Mouse (Mus musculus) midbrain, embryonic 10.5 days (tissue): ENCODE results near the gene Dennd4c. TPM values are rescaled to one million over a fixed set of nuclear protein-coding genes. Genes with fewer than 3 reads are reported as not detected.
"Not testable (repeated sequence)": the region's sequence is repeated elsewhere in the genome, so short reads cannot be mapped to it uniquely, and the experiment has no call there.

Experiments used
- DNase-seq: peaks from one replicate; pipeline ENCODE4 v3.0.0-alpha.2; 2017; ENCODE audit warnings: low spot score
- H3K27ac ChIP-seq: fragments of 300-500 bp; sonication (generic); replicated peaks from 2 replicates; pipeline ENCODE4 v1.5.1; 2016; ENCODE audit warnings: mild to moderate bottlenecking
- H3K27me3 ChIP-seq: fragments of 300-500 bp; sonication (generic); 2 replicates; pipeline ENCODE4 v1.6.1; 2016; ENCODE audit warnings: low read depth, mild to moderate bottlenecking; ENCODE audit not compliant: poor library complexity, severe bottlenecking
- H3K36me3 ChIP-seq: fragments of 300-500 bp; sonication (generic); 2 replicates; pipeline ENCODE4 v1.6.1; 2016; ENCODE audit warnings: mild to moderate bottlenecking, moderate library complexity
- H3K4me1 ChIP-seq: fragments of 300-500 bp; sonication (generic); 2 replicates; pipeline ENCODE4 v1.6.1; 2016
- H3K4me3 ChIP-seq: fragments of 300-500 bp; sonication (generic); 2 replicates; pipeline ENCODE4 v1.5.1; 2016; ENCODE audit warnings: mild to moderate bottlenecking, moderate library complexity
- H3K9me3 ChIP-seq: fragments of 300-500 bp; sonication (generic); replicated peaks from 2 replicates; pipeline ENCODE4 v1.6.1; 2016; ENCODE audit warnings: mild to moderate bottlenecking
- WGBS: fragments of 180-500 bp; shearing (Covaris S2); methylation state at CpG from one replicate; pipeline ENCODE4 v1.1.7; 2016; 5-methylcytosine and 5-hydroxymethylcytosine counted together
- polyA plus RNA-seq: library from polyadenylated mRNA; unstranded; fragments of >200 nt; fragmentation: Nextera tagmentation; extraction: Ambion mirVana; gene quantifications from 2 replicates; pipeline ENCODE4 v1.2.1, GENCODE M21; 2016

Dennd4c gene
- polyA plus RNA-seq, 1 experiment from 2014 or later, result 4.2 TPM

DNA sequence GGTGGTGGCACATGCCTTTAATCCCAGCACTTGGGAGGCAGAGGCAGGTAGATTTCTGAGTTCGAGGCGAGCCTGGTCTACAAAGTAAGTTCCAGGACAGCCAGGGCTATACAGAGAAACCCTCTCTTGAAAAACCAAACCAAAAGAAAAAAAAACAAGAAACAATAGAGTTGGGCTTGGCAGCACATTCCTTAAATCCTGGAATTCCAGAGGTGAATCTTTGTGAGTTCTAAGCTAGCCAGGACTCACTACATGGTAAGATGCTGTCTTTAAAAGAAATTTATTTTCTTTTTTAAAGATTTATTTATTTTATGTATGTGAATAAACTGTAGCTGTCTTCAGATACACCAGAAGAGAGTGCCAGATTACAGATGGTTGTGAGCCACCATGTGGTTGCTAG, 92.8 kb downstream of the Dennd4c start:
- H3K36me3 ChIP-seq, result peaks cover 77% of the 10 kb centered on the region
- not testable (repeated sequence) for H3K9me3 ChIP-seq, H3K4me1 ChIP-seq, DNase-seq, H3K27me3 ChIP-seq, H3K4me3 ChIP-seq, H3K27ac ChIP-seq
- WGBS, result 95% methylated on average over 2 of the region's 2 CpGs

DNA sequence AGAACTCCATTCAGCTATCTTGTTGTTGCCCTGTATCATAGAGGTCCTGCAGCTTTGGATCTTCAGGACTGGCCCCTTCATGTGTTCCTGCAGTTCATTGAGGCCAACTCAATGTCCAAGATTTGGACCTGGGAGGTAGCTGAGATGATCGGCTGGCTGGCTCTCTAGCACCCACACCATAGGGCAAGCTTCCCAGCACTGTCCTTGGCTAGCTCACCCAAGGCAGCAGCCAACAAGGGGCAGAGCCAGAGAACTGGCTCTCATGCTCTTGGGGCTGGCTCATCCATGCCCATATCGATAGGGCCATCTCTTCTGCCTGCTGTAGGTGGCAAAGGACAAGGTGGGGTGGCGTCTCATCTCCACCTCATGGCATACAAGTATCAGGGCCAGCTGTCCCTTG, 97.0 kb downstream of the Dennd4c start:
- no peak for DNase-seq
- 95% methylated on average over 3 of the region's 3 CpGs for WGBS
- H3K36me3 ChIP-seq, result peaks cover 74% of the 10 kb centered on the region

DNA sequence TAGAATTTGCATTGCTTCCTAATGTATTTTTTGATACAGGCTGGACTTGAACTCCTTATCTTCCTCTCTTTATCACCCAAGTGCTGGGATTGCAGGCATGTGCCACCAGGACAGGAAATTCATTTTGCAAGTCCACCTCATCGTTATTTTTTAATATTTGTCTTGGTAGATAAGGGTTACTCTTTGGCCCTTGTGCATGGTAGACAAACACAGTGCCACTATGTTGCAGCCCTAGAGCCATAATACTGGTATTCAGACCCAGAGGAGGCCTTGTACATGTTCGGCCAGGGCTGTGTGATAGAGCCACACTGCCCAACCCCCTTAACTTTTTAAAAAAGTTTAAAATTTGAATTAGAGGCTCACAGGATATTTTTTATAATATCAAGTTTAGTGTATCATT, 98.9 kb downstream of the Dennd4c start:
- no peaks in the 10 kb centered on the region for H3K9me3 ChIP-seq
- DNase-seq, result no peak
- H3K4me3 ChIP-seq, result no peak overlapping the region
- H3K27ac ChIP-seq, result no peak overlapping the region
- H3K4me1 ChIP-seq, result no peaks in the 10 kb centered on the region
- H3K36me3 ChIP-seq, result peaks cover 71% of the 10 kb centered on the region
- H3K27me3 ChIP-seq, result no peaks in the 10 kb centered on the region
- 94% methylated on average over 2 of the region's 2 CpGs for WGBS

More for the DNA sequence above, 97.0 kb downstream of the Dennd4c start:
- no peaks in the 10 kb centered on the region for H3K9me3 ChIP-seq
- no peaks in the 10 kb centered on the region for H3K4me1 ChIP-seq
- H3K27ac ChIP-seq, result no peak overlapping the region
- H3K27me3 ChIP-seq, result no peaks in the 10 kb centered on the region
- H3K4me3 ChIP-seq, result no peak overlapping the region

DNA sequence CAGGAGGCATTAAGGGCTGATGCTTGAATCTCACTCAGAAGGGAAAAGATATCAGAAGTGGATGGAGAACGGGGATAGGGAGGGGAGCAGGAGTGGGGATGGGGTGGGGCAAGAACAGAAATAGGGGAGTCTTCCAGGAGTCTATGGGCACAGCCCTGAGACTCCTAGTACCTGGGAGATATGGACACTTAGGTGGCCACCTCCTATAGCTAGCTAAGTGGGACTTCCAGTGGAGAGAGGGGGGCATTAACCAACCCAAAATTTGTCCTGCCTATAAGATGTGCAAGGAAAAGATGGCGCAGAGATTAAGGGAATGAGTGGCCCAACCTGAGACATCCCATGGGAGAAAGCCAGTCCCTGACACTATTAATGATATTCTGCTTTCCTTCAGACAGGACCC, 103.0 kb downstream of the Dennd4c start:
- H3K9me3 ChIP-seq, result no peaks in the 10 kb centered on the region
- no peak overlapping the region for H3K27ac ChIP-seq
- DNase-seq, result no peak
- H3K27me3 ChIP-seq, result no peaks in the 10 kb centered on the region
- 88% methylated on average over 2 of the region's 2 CpGs for WGBS
- no peak overlapping the region for H3K4me3 ChIP-seq
- peaks cover 73% of the 10 kb centered on the region for H3K36me3 ChIP-seq
- peaks cover 7% of the 10 kb centered on the region for H3K4me1 ChIP-seq

DNA sequence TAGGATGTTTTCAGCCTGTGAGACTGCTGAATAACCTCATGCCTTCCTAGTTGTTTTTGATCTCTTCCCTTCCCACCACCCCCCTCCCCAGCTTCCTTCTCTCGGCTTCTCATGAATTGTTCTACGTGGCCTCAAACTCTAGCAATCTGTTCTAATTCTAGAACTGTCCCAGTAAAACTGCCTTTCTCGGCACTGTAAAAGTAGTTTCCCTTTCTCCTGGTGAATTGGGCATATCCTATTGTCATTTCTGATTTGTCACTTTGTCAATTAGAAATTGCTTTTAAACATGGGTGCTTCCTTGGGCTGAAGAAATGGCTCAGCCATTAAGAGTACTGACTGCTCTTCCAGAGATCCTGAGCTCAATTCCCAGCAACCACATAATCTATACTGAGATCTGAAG, 103.7 kb downstream of the Dennd4c start:
- H3K36me3 ChIP-seq, result peaks cover 68% of the 10 kb centered on the region

DNA sequence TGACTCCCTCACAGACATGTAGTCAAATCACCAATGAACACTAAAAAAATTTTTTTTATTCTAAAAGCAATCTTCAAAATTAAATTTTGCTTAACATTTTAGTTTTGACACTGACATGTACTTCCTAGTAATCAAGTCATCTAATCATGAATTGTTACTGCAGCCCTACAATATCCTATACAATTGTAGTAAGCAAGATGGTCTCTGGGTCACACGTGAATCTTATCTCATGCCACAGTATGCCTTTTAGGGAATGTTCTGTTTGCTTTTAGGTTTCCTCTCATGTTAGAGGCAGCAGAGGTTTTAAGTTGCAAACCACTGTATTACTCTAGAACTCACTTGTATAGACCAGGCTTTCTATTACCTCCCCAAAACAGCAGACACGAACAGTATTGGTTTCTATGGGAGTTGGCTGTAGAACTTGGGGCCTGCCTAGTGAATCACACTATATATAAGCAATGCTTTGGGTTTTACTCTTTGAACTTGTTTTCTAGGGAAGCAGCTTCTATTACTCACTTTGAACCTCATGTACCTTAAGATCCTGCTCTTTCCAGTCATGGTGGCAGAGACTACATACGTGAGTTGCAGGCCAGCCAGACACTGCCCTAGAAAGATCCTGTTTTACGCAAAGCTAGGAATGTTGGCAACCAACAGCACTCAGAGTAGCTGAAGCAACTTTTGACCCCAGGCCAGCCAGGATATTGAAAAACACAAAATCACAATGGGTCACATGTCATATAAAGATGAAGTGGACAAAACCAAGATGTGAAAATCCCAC, 104.6 kb downstream of the Dennd4c start:
- H3K9me3 ChIP-seq, result no peaks in the 10 kb centered on the region
- peaks cover 11% of the 10 kb centered on the region for H3K4me1 ChIP-seq
- no peaks in the 10 kb centered on the region for H3K27me3 ChIP-seq
- H3K36me3 ChIP-seq, result peaks cover 58% of the 10 kb centered on the region
- 87% methylated on average over 4 of the region's 4 CpGs for WGBS
- no peak overlapping the region for H3K4me3 ChIP-seq
- DNase-seq, result no peak
- no peak overlapping the region for H3K27ac ChIP-seq

More for the DNA sequence above, 103.7 kb downstream of the Dennd4c start:
- Histone ChIP-seq H3K27ac (no peak overlapping the region), H3K4me1 (peaks cover 7% of the 10 kb centered on the region), H3K27me3 (no peaks in the 10 kb centered on the region), H3K4me3 (no peak overlapping the region), H3K9me3 (no peaks in the 10 kb centered on the region)
- WGBS, result 81% methylated on average over 3 of the region's 3 CpGs
- DNase-seq, result no peak

DNA sequence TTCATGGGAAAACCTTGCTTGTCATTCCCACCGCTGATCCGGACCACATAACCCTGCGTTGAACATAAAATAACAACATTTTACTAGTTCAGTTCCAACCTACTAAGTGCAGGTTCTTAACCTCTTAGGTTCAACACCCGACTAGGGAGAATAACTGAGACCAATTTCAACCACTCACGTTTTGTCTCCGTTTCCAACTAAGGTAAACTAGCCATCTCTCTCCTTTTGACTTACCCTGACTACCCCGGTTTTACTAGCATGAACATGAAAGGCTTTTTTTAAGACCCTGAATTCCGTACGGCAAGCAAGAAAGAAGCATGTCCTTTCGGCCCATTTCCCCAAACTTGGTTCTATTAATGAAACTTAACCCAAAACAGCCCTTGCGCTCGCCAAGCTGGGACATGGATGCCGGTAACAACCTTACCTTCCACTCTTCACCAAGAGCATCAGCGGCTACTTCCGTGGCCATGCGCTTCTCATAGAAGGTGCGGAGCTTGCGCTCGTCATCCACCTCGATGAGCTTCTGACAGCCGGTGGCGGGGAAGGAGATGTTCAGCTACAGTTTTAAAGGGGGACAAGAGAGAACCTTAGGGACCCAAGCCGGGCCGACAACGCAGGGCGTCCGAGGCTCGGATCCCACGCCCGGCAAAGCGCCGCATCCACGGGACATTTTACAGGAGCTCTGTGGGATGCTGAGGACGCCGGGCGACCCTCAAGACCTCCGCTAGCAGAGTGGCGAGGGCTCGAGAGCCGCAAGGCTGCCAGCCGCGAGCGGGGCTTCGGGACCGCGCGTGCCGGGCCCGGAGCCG, 108.2 kb downstream of the Dennd4c start:
- H3K4me1 ChIP-seq, result peaks cover 17% of the 10 kb centered on the region
- 2% methylated on average over 50 of the region's 50 CpGs for WGBS
- DNase-seq, result no peak
- H3K27ac ChIP-seq, result peak overlapping the region; percentile 99
- no peaks in the 10 kb centered on the region for H3K9me3 ChIP-seq
- peak overlapping the region; percentile 99 for H3K4me3 ChIP-seq
- H3K36me3 ChIP-seq, result peaks cover 45% of the 10 kb centered on the region
- no peaks in the 10 kb centered on the region for H3K27me3 ChIP-seq

DNA sequence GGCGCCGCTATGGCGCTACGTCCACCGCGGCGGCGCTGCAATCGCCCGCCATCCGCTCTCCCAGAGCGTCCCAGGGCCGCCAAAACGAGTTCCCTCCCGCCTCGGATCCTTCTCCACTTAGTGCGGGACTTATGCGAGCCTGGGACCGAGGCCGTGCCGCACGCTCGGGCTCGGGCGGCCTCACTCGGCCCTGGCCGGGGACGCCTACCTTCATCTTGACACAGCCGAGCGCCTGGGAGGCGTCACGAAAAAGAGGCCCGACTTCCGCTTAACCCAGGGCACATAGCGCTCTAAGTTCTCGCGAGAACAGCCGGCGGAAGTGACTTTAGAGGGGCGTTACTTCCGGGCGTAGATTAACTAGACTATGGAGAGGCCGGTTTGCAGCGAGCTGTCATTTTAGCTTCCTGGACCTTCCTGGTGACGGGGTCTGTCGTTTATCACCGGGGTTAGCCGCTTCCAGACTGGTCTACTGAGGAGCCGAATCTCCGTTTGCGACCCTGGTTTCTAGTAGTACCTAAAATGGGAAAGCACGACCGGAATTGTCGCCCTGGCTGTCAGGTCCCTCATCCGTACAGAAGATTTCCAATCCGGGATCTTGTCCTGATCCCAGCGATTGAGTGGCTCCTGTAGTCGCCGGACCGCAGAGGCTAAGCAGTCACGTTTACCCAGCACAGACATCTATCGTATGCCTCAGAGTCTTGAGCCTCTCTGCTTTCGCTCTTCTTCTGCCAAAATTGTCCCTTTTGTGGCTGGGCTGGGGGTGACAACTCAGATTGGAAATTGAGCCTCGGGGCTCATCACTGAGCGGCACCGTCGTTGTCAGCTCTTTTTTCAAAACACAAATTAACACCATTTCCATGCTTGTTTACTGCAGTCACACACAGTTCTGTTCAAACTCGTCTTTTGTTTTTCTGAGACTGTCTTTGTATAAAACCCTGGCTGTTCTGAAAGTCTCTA, 109.0 kb downstream of the Dennd4c start, which contains the start of gene Rps6:
Gene Rps6, minus strand, starts transcription at position 300 of the 957 bp plus-strand sequence.
- H3K4me3 ChIP-seq, result peak within 1 kb of the TSS; percentile 99
- peak within 1 kb of the TSS; percentile 99 for H3K27ac ChIP-seq
- H3K27me3 ChIP-seq, result no peaks in the 10 kb centered on the region
- peaks cover 17% of the 10 kb centered on the region for H3K4me1 ChIP-seq
- peaks cover 37% of the 10 kb centered on the region for H3K36me3 ChIP-seq
- H3K9me3 ChIP-seq, result no peaks in the 10 kb centered on the region
- DNase-seq, result peak; percentile 96
- under 1% methylated on average over 68 of the region's 68 CpGs for WGBS

DNA sequence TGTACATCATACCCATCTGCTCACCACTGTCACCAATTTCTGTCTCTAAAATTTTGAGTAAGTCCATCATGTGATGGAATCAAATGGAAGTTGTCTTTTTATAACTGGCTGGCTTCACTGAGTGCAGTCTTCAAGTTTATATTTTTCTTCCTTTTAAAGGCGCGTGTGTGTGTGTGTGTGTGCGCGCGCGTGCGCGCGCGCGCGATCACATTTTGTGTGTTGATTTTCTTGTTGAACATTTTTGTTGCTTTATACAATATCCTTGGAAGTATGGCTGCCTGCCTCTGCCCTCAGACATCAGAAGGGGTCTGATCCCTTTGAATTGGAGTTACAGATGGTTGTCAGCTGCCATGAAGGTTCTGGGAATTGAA, 109.7 kb downstream of the Dennd4c start:
- Histone ChIP-seq H3K27me3 (no peaks in the 10 kb centered on the region), H3K9me3 (no peaks in the 10 kb centered on the region), H3K36me3 (peaks cover 31% of the 10 kb centered on the region), H3K4me3 (peak overlapping the region; percentile 99), H3K27ac (peak overlapping the region; percentile 99), H3K4me1 (peaks cover 17% of the 10 kb centered on the region)
- 65% methylated on average over 12 of the region's 12 CpGs for WGBS
- no peak for DNase-seq

DNA sequence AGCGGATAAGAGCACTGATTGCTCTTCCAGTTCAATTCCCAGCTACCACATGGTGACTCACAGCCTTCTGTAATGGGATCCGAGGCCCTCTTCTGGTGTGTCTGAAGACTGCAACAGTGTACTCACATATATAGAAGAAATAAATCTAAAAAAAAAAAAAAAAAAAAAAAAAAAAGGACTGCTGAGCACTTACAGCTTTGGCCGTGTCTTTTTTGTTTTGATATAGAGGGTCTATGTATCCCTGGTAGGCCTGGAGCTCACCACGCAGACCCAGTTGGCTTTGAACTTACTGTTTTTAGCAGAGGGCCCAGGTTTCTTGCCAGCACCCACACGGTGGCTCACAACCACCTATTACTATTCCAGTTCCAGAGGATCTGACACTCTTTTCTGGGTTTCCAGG, 115.7 kb downstream of the Dennd4c start:
- WGBS, result 87% methylated on average over 5 of the region's 5 CpGs
- Histone ChIP-seq H3K4me1 (no peaks in the 10 kb centered on the region), H3K27me3 (no peaks in the 10 kb centered on the region), H3K4me3 (no peak overlapping the region), H3K9me3 (no peaks in the 10 kb centered on the region), H3K36me3 (no peaks in the 10 kb centered on the region), H3K27ac (no peak overlapping the region)
- no peak for DNase-seq

DNA sequence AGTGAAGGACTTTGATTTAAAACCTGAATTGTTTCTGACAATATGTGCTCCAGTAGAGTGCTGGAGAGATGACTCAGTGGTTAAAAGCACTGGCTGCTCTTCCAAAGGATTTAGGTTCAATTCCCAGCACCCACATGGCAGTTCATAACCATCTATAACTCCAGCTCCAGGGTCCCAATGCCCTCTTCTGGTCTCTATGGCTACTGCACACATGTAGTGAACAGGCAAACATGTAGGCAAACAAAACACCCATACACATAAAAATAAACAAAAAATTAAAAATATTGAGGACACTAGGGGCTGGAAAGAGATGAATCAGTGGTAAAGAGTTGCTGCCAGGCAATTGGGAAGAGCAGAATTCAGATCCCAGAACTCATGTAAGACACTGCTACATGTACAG, 123.6 kb downstream of the Dennd4c start:
- peaks cover 34% of the 10 kb centered on the region for H3K27me3 ChIP-seq
- H3K4me3 ChIP-seq, result no peak overlapping the region
- no peaks in the 10 kb centered on the region for H3K9me3 ChIP-seq
- peaks cover 23% of the 10 kb centered on the region for H3K4me1 ChIP-seq
- H3K27ac ChIP-seq, result no peak overlapping the region
- H3K36me3 ChIP-seq, result no peaks in the 10 kb centered on the region
- no peak for DNase-seq

DNA sequence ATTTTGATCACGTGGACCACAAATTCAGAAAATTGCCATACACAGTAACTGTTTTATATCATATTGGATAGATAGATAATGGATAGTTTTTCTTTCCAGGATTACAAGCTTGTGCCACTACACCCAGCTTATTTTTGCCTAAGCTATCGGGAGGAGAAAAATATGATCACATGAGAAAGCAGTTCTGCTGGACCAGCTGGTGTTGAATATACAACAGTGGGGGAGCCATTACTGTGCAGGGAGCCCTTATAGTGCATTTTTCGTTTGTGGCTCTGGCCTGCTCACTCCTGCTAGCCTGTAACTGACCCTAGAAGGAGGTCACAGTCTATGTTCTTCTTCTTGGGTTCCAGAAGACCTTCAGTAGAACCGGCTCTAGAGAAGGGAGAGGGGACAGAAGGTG, 124.7 kb downstream of the Dennd4c start:
- no peaks in the 10 kb centered on the region for H3K36me3 ChIP-seq
- DNase-seq, result no peak
- no peak overlapping the region for H3K4me3 ChIP-seq
- H3K4me1 ChIP-seq, result peaks cover 23% of the 10 kb centered on the region
- H3K9me3 ChIP-seq, result no peaks in the 10 kb centered on the region
- 55% methylated on average over 4 of the region's 4 CpGs for WGBS
- no peak overlapping the region for H3K27ac ChIP-seq
- peaks cover 34% of the 10 kb centered on the region for H3K27me3 ChIP-seq
